Mouse (Mus musculus): ENCODE measurements around the gene Zbtb46.

DNA sequence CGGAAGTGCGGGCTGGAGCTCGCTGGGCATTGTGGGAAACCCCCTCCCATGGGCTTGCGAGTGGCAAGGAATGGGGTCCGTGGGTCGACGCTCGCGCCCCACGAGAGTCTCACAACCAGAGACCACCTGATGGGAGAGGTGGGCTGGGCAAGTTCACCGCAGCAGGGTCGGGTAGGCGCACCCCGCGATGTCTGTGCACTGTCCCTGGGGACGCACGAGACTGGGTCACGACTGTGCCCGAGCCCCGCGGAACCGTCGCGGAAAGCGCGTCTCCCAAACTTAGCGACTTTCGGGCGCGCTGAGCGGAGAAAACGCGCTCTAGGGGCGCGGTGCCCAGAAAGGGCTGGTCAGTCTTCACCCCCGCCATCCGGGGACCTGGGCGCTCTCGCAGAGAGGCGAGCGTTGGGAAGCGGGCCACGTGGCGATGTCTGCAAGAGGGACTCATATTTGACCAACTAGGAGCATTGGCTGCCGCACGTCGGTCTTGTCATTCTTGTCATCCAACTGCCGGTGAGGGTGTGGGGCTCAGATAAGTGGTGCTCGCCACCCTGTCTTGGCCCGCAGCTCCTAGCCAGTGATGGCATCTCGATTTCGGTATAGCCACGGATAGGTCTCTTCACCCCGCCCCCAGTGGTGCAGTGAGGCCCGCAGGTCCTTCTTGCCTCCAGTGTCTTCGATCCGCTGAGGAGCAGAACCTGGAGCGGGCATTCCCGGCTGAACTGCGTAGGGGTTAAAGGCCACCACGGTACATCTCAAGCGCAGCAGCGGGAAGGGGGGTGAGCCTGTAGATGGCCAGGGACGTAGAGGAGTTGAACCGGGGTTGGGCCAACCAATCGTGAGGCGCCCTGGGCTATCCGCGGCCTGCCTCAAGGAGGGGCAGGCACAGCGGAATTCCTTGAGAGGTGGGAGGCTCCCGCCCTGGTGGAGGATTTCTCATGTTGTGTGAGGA, 721 bp upstream of the Zbtb46 start:
- TF ChIP-seq POLR2A (IDR thresholded peaks at IDR 0.05; ENCODE audit: control insufficient read depth, low read depth, low read length) (peak; percentile 57), CTCF (IDR thresholded peaks at IDR 0.05; ENCODE audit: control insufficient read depth, insufficient read depth, insufficient replicate concordance, low read depth, low read length) (no peak)

All from testis, adult 2 months (tissue).